Mouse (Mus musculus) left cerebral cortex, postnatal 25 days (tissue): ENCODE measurements around the gene Gm45062. TPM values are rescaled to one million over a fixed set of nuclear protein-coding genes. Genes with fewer than 3 reads are reported as not detected.

ENCODE experiments used
- DNase-seq, 2 experiments: peaks; one replicate each; pipeline ENCODE4 v3.0.0; 2022; ENCODE audit warnings: low spot score in 2 of 2, mixed read lengths in 1 of 2
- intact Hi-C: fragments of 180-260 bp; cut with DNase I; formaldehyde crosslinking; loops from one replicate; pipeline ENCODE4 v1.15.1; 2025
- total RNA-seq, 2 experiments: library from RNA; stranded (reverse); gene quantifications; 2 replicates each; pipeline ENCODE4 v1.2.3; 2021

Gene Gm45062
- total RNA-seq, 2 experiments from 2014 or later: 5.7 to 6.1 TPM

- intact Hi-C loops: no loop called here
- DNase-seq: no peak
Observed at GRCm38 (mm10) chr6:8632701-8633100, 373.5 kb downstream of the Gm45062 start.

- intact Hi-C loops: no loop called here
- DNase-seq: peak; percentile 43 to 87
Observed at GRCm38 (mm10) chr6:8638122-8638521, 378.9 kb downstream of the Gm45062 start.

- DNase-seq: peak in 1 of 2 experiments; percentile 82
- intact Hi-C loops: no loop called here
Observed at GRCm38 (mm10) chr6:8638899-8639298, 379.6 kb downstream of the Gm45062 start.

GRCm38 (mm10) chr6:8639526-8639925 lies 380.3 kb downstream of the Gm45062 start:
- intact Hi-C loops: no loop called here
- no peak for DNase-seq

- DNase-seq: no peak
- intact Hi-C loops: loop anchor here (5.0 to 10.0 kb wide), 2 partner anchors 129 to 366 kb away; no protein-coding TSS in a partner anchor
Observed at GRCm38 (mm10) chr6:8640863-8641262, 381.6 kb downstream of the Gm45062 start.

GRCm38 (mm10) chr6:8644703-8645102 lies 385.5 kb downstream of the Gm45062 start:
- intact Hi-C loops: loop anchor here (5.0 to 10.0 kb wide), 3 partner anchors 78 to 370 kb away; no protein-coding TSS in a partner anchor

GRCm38 (mm10) chr6:8645708-8646107 lies 386.5 kb downstream of the Gm45062 start:
- DNase-seq: peak in 1 of 2 experiments; percentile 65
- intact Hi-C loops: loop anchor here (5.0 to 10.0 kb wide), 2 partner anchors 77 to 371 kb away; no protein-coding TSS in a partner anchor

More at GRCm38 (mm10) chr6:8644703-8645102, 385.5 kb downstream of the Gm45062 start:
- peak; percentile 43 to 89 for DNase-seq

Other genes starting within 250 kb of the Gm45062 start
- under 1 TPM; 0.60 to 0.76 TPM for gene Col28a1, start 66.8 kb upstream of the Gm45062 start, total RNA-seq
- 10 to 100 TPM; 22.2 to 22.8 TPM for gene Mios, start 50.2 kb upstream of the Gm45062 start, total RNA-seq
- gene Rpa3, start 277 bp upstream of the Gm45062 start, total RNA-seq: 10 to 100 TPM; 15.4 to 16.2 TPM
- 10 to 100 TPM; 37.3 to 41.1 TPM for gene Umad1, start 162 bp upstream of the Gm45062 start, total RNA-seq